8 mouse cellular contexts compared by ENCODE assay signal in genomic region chr8:109868680-109869361, GRCm38 (mm10). TPM values are rescaled to one million over a fixed set of nuclear protein-coding genes. Genes with fewer than 3 reads are reported as not detected.
DNase-seq lines count a peak whose midpoint lies in the region; ATAC-seq and TF ChIP-seq lines count a peak whose summit lies in the region.

No protein-coding gene starts in this region.

- H3K36me3 ChIP-seq in hindbrain, embryonic 15.5 days: no peaks in the 10 kb centered on the region

- peak; percentile 47 for DNase-seq in gastrocnemius, postnatal 10 days
- no peak for DNase-seq in gastrocnemius, postnatal 14 days
- peak; percentile 52 for DNase-seq in brain, embryonic 14.5 days (ENCODE audit: low read depth)
- peak; percentile 58 to 66 for DNase-seq in left cerebral cortex, postnatal 25 days (ENCODE audit: low spot score in 2 of 2)
- DNase-seq in right cerebral cortex, postnatal 4 days: peak; percentile 40

- H3K9me3 ChIP-seq in hindbrain, embryonic 15.5 days: no peaks in the 10 kb centered on the region

- intact Hi-C loops in gastrocnemius, postnatal 14 days (cut with DNase I; ENCODE audit: low total_unique reads): no loop called here
- intact Hi-C loops in left cerebral cortex, postnatal 25 days (cut with DNase I): loop anchor here (5.0 to 10.0 kb wide), 2 partner anchors 78 to 206 kb away; partner anchors contain the start of gene Zfp612

- under 1% methylated on average over 50 of the region's 78 CpGs for WGBS in hindbrain, embryonic 15.5 days

- 0 out of 2 replicates have a peak, but pooled peaks have one; percentile 6 for TF ChIP-seq POLR2A in brain, embryonic 14.5 days (IDR thresholded peaks at IDR 0.05; ENCODE audit: borderline replicate concordance, extremely low read depth, insufficient read depth, insufficient read length, poor library complexity, severe bottlenecking)

- no peak for TF ChIP-seq CTCF in brain, embryonic 14.5 days (IDR thresholded peaks at IDR 0.05; ENCODE audit: borderline replicate concordance, extremely low read depth, insufficient read depth, insufficient read length)

- H3K27me3 ChIP-seq in hindbrain, embryonic 15.5 days: no peaks in the 10 kb centered on the region

- peaks cover 22% of the 10 kb centered on the region for H3K4me1 ChIP-seq in hindbrain, embryonic 15.5 days (replicated peaks)

- 0 out of 2 replicates have a peak, but pooled peaks have one; percentile 10 for ATAC-seq in erythroid progenitor cell, adult 5-6 weeks (replicated peaks; ENCODE audit: low FRiP score, poor library complexity, severe bottlenecking)
- peak; percentile 84 for ATAC-seq in hindbrain, embryonic 15.5 days (ENCODE audit: low FRiP score, low read depth)
- ATAC-seq in megakaryocyte progenitor cell, adult 5-6 weeks (replicated peaks; ENCODE audit: poor library complexity): peak; percentile 11

- H3K4me3 ChIP-seq in hindbrain, embryonic 15.5 days: peak overlapping the region; percentile 86

- H3K9ac ChIP-seq in hindbrain, embryonic 15.5 days: peak overlapping the region; percentile 90

- peak overlapping the region; percentile 62 for H3K4me2 ChIP-seq in hindbrain, embryonic 15.5 days

- peak overlapping the region; percentile 90 for H3K27ac ChIP-seq in hindbrain, embryonic 15.5 days (replicated peaks)

RNA-seq across cellular contexts. Expression of gene Phlpp2, which starts 0.5 kb away (rescaled TPM):
- 1 to 10 TPM; 3.0 to 5.2 TPM for total RNA-seq in gastrocnemius, postnatal 10 days (2021)
- total RNA-seq in gastrocnemius, postnatal 14 days (2021): 1 to 10 TPM; 2.5 to 2.8 TPM
- polyA plus RNA-seq in brain, embryonic 14.5 days (2012; rRNA removed): 14.6 TPM in 2 replicates
- 36.0 and 45.7 TPM in 2 replicates for total RNA-seq in erythroid progenitor cell, adult 5-6 weeks (2015; ENCODE audit: low replicate concordance)
- total RNA-seq in erythroid progenitor cell, adult 5-6 weeks (2017; ENCODE audit: low replicate concordance): 59.8 and 73.4 TPM in 2 replicates
- polyA plus RNA-seq in hindbrain, embryonic 15.5 days (2015; fragmentation: Nextera tagmentation; extraction: Ambion mirVana): 4.4 and 5.3 TPM in 2 replicates
- 10 to 100 TPM; 33.7 to 35.1 TPM for total RNA-seq in left cerebral cortex, postnatal 25 days (2021)
- total RNA-seq in megakaryocyte progenitor cell, adult 5-6 weeks (2015): 8.6 and 8.7 TPM in 2 replicates
- 8.0 and 8.6 TPM in 2 replicates for total RNA-seq in megakaryocyte progenitor cell, adult 5-6 weeks (2017)

Comparison
In these comparisons a context has a peak if more than half of its experiments do, and no peak if none do; other contexts are left out.
1. ATAC-seq: peak in every context shown above with its lines; median percentile 84 in hindbrain, embryonic 15.5 days; 11 in megakaryocyte progenitor cell, adult 5-6 weeks; 10 in erythroid progenitor cell, adult 5-6 weeks.